Mouse (Mus musculus) erythroblast, embryonic 14.5 days (primary cell): ENCODE data around the gene Il1rl1. TPM values are rescaled to one million over a fixed set of nuclear protein-coding genes. Genes with fewer than 3 reads are reported as not detected.

Experiments used
- H3K27me3 ChIP-seq: 2 replicates; pipeline ENCODE4 v1.6.1; 2012; ENCODE audit warnings: inconsistent platforms; ENCODE audit not compliant: control insufficient read depth
- H3K36me3 ChIP-seq: 2 replicates; pipeline ENCODE4 v1.6.1; 2012; ENCODE audit warnings: mild to moderate bottlenecking, inconsistent platforms; ENCODE audit not compliant: control insufficient read depth
- H3K4me1 ChIP-seq: 2 replicates; pipeline ENCODE4 v1.6.1; 2012; ENCODE audit warnings: inconsistent platforms; ENCODE audit not compliant: control insufficient read depth
- H3K4me3 ChIP-seq: replicated peaks from 2 replicates; pipeline ENCODE3; 2012; ENCODE audit warnings: moderate library complexity, mild to moderate bottlenecking, inconsistent platforms
- H3K9me3 ChIP-seq: 2 replicates; pipeline ENCODE4 v1.6.1; 2012; ENCODE audit warnings: low read length, inconsistent platforms, mixed read lengths; ENCODE audit not compliant: control insufficient read depth
- GATA1 ChIP-seq: IDR thresholded peaks from 2 replicates; pipeline ENCODE4 v1.6.1; 2012; ENCODE audit warnings: low read length, inconsistent platforms, mixed read lengths
- TAL1 ChIP-seq: IDR thresholded peaks from 3 replicates; pipeline ENCODE4 v1.6.1; 2012; ENCODE audit warnings: low read length, inconsistent platforms, mixed read lengths
- polyA plus RNA-seq: library from polyadenylated mRNA; stranded (reverse); fragments of >175 nt; gene quantifications from 2 replicates; pipeline ENCODE4 v1.2.3, GENCODE M21; 2012

The Il1rl1 gene
- polyA plus RNA-seq, 1 experiment: 0.05 TPM

GRCm38 (mm10) chr1:40469900-40470299, 40.5 kb downstream of the Il1rl1 start:
- no peaks in the 10 kb centered on the region for H3K36me3 ChIP-seq
- no peak for TF ChIP-seq TAL1
- TF ChIP-seq GATA1: no peak
- H3K9me3 ChIP-seq: no peaks in the 10 kb centered on the region
- H3K27me3 ChIP-seq: no peaks in the 10 kb centered on the region
- H3K4me3 ChIP-seq: no peak overlapping the region
- no peaks in the 10 kb centered on the region for H3K4me1 ChIP-seq

- H3K4me1 ChIP-seq: no peaks in the 10 kb centered on the region
- H3K4me3 ChIP-seq: no peak overlapping the region
- TF ChIP-seq GATA1: no peak
- TF ChIP-seq TAL1: no peak
Observed at GRCm38 (mm10) chr1:40472401-40472800, 43.0 kb downstream of the Il1rl1 start.

GRCm38 (mm10) chr1:40473640-40474039, 44.3 kb downstream of the Il1rl1 start:
- H3K9me3 ChIP-seq: no peaks in the 10 kb centered on the region

More at GRCm38 (mm10) chr1:40472401-40472800, 43.0 kb downstream of the Il1rl1 start:
- no peaks in the 10 kb centered on the region for H3K36me3 ChIP-seq
- no peaks in the 10 kb centered on the region for H3K9me3 ChIP-seq
- no peaks in the 10 kb centered on the region for H3K27me3 ChIP-seq

GRCm38 (mm10) chr1:40474336-40474735, 45.0 kb downstream of the Il1rl1 start:
- no peak for TF ChIP-seq GATA1
- no peak for TF ChIP-seq TAL1

More at GRCm38 (mm10) chr1:40473640-40474039, 44.3 kb downstream of the Il1rl1 start:
- Histone ChIP-seq H3K4me3 (no peak overlapping the region), H3K27me3 (no peaks in the 10 kb centered on the region), H3K36me3 (no peaks in the 10 kb centered on the region), H3K4me1 (no peaks in the 10 kb centered on the region)
- TF ChIP-seq GATA1 (no peak), TAL1 (no peak)

GRCm38 (mm10) chr1:40475697-40476096, 46.3 kb downstream of the Il1rl1 start:
- Histone ChIP-seq H3K4me1 (no peaks in the 10 kb centered on the region), H3K9me3 (no peaks in the 10 kb centered on the region), H3K36me3 (no peaks in the 10 kb centered on the region), H3K4me3 (no peak overlapping the region), H3K27me3 (no peaks in the 10 kb centered on the region)
- TF ChIP-seq TAL1 (no peak), GATA1 (no peak)

More at GRCm38 (mm10) chr1:40474336-40474735, 45.0 kb downstream of the Il1rl1 start:
- Histone ChIP-seq H3K4me3 (no peak overlapping the region), H3K36me3 (no peaks in the 10 kb centered on the region), H3K4me1 (no peaks in the 10 kb centered on the region), H3K27me3 (no peaks in the 10 kb centered on the region), H3K9me3 (no peaks in the 10 kb centered on the region)

- H3K4me1 ChIP-seq: no peaks in the 10 kb centered on the region
- H3K36me3 ChIP-seq: no peaks in the 10 kb centered on the region
- H3K27me3 ChIP-seq: no peaks in the 10 kb centered on the region
- TF ChIP-seq GATA1: no peak
- TF ChIP-seq TAL1: no peak
- no peak overlapping the region for H3K4me3 ChIP-seq
- H3K9me3 ChIP-seq: no peaks in the 10 kb centered on the region
Observed at GRCm38 (mm10) chr1:40476756-40477155, 47.4 kb downstream of the Il1rl1 start.

GRCm38 (mm10) chr1:40479505-40479923, 50.1 kb downstream of the Il1rl1 start:
- no peak overlapping the region for H3K4me3 ChIP-seq
- no peaks in the 10 kb centered on the region for H3K9me3 ChIP-seq
- TF ChIP-seq TAL1 (no peak), GATA1 (no peak)
- H3K27me3 ChIP-seq: no peaks in the 10 kb centered on the region
- H3K4me1 ChIP-seq: no peaks in the 10 kb centered on the region
- no peaks in the 10 kb centered on the region for H3K36me3 ChIP-seq

- Histone ChIP-seq H3K27me3 (no peaks in the 10 kb centered on the region), H3K36me3 (no peaks in the 10 kb centered on the region), H3K4me1 (no peaks in the 10 kb centered on the region), H3K9me3 (no peaks in the 10 kb centered on the region), H3K4me3 (no peak overlapping the region)
- TF ChIP-seq GATA1: no peak
- no peak for TF ChIP-seq TAL1
Observed at GRCm38 (mm10) chr1:40494594-40494993, 65.2 kb downstream of the Il1rl1 start.

GRCm38 (mm10) chr1:40499708-40500107, 70.3 kb downstream of the Il1rl1 start:
- Histone ChIP-seq H3K9me3 (no peaks in the 10 kb centered on the region), H3K27me3 (no peaks in the 10 kb centered on the region), H3K36me3 (no peaks in the 10 kb centered on the region), H3K4me3 (no peak overlapping the region), H3K4me1 (no peaks in the 10 kb centered on the region)
- no peak for TF ChIP-seq GATA1
- no peak for TF ChIP-seq TAL1

GRCm38 (mm10) chr1:40501126-40501525, 71.8 kb downstream of the Il1rl1 start:
- Histone ChIP-seq H3K4me3 (no peak overlapping the region), H3K4me1 (no peaks in the 10 kb centered on the region), H3K36me3 (no peaks in the 10 kb centered on the region), H3K27me3 (no peaks in the 10 kb centered on the region), H3K9me3 (no peaks in the 10 kb centered on the region)
- no peak for TF ChIP-seq GATA1
- no peak for TF ChIP-seq TAL1
